Mouse (Mus musculus) neural tube, embryonic 14.5 days (tissue): ENCODE results near the gene Idua. TPM values are rescaled to one million over a fixed set of nuclear protein-coding genes. Genes with fewer than 3 reads are reported as not detected.

Experiments
- ATAC-seq: fragments of 200-750 bp; cut with Nextera tagmentation; 2 replicates; pipeline ENCODE4 v1.8.0; 2017; ENCODE audit warnings: low read depth, mild to moderate bottlenecking, moderate TSS enrichment, moderate library complexity
- H3K27ac ChIP-seq: fragments of 300-500 bp; sonication (generic); 2 replicates; pipeline ENCODE4 v1.5.1; 2014; ENCODE audit warnings: low read depth, mild to moderate bottlenecking, control low read depth, low read length, moderate library complexity, mixed read lengths
- H3K27me3 ChIP-seq: fragments of 300-500 bp; sonication (generic); 2 replicates; pipeline ENCODE4 v1.6.1; 2014; ENCODE audit warnings: low read length; ENCODE audit not compliant: control insufficient read depth, insufficient read depth
- H3K36me3 ChIP-seq: fragments of 300-500 bp; sonication (generic); 2 replicates; pipeline ENCODE4 v1.6.1; 2014; ENCODE audit warnings: low read length, mixed read lengths; ENCODE audit not compliant: control insufficient read depth, insufficient read depth
- H3K4me1 ChIP-seq: fragments of 300-500 bp; sonication (generic); 2 replicates; pipeline ENCODE4 v1.6.1; 2014; ENCODE audit warnings: low read length; ENCODE audit not compliant: control insufficient read depth, insufficient read depth
- H3K4me2 ChIP-seq: fragments of 300-500 bp; sonication (generic); 2 replicates; pipeline ENCODE4 v1.6.1; 2014; ENCODE audit warnings: mild to moderate bottlenecking, low read depth, low read length, control low read depth
- H3K4me3 ChIP-seq: fragments of 300-500 bp; sonication (generic); 2 replicates; pipeline ENCODE4 v1.5.1; 2014; ENCODE audit warnings: low read depth, low read length, control low read depth, mixed read lengths
- H3K9ac ChIP-seq: fragments of 300-500 bp; sonication (generic); replicated peaks from 2 replicates; pipeline ENCODE4 v1.6.1; 2014; ENCODE audit warnings: low read depth, mild to moderate bottlenecking, control low read depth, low read length, mixed read lengths
- H3K9me3 ChIP-seq: fragments of 300-500 bp; sonication (generic); 2 replicates; pipeline ENCODE4 v1.6.1; 2016; ENCODE audit warnings: low read length; ENCODE audit not compliant: control insufficient read depth
- WGBS: fragments of 180-500 bp; shearing (Covaris S2); extraction: QIAGEN DNeasy Blood & Tissue Kit; methylation state at CpG from one replicate; pipeline ENCODE4 v1.1.7; 2014; 5-methylcytosine and 5-hydroxymethylcytosine counted together
- polyA plus RNA-seq: library from polyadenylated mRNA; unstranded; fragments of >200 nt; fragmentation: Nextera tagmentation; extraction: Ambion mirVana; gene quantifications from 2 replicates; pipeline ENCODE4 v1.2.1, GENCODE M21; 2014

Idua gene
- polyA plus RNA-seq, 1 experiment from 2014 or later: 12.2 TPM

GRCm38 (mm10) chr5:108675251-108675816, 15.2 kb downstream of the Idua start, which contains the start of gene Slc26a1:
Slc26a1 (minus strand) TSS chr5:108675569.
- Histone ChIP-seq H3K9ac (no peak within 1 kb of the TSS), H3K27me3 (no peaks in the 10 kb centered on the region), H3K27ac (no peak within 1 kb of the TSS), H3K4me2 (no peak within 1 kb of the TSS), H3K36me3 (no peaks in the 10 kb centered on the region; the same call in 1 of the 2 replicates), H3K4me3 (no peak within 1 kb of the TSS), H3K4me1 (peaks cover 3% of the 10 kb centered on the region; the same call in 1 of the 2 replicates), H3K9me3 (no peaks in the 10 kb centered on the region)
- ATAC-seq: no peak
- WGBS: 84% methylated on average over 9 of the region's 9 CpGs

GRCm38 (mm10) chr5:108676772-108677498, 16.8 kb downstream of the Idua start:
- Histone ChIP-seq H3K9me3 (no peaks in the 10 kb centered on the region), H3K27ac (peak overlapping the region; percentile 72), H3K4me3 (peak overlapping the region; percentile 23), H3K4me2 (peak overlapping the region; percentile 46), H3K27me3 (no peaks in the 10 kb centered on the region), H3K36me3 (no peaks in the 10 kb centered on the region; the same call in 1 of the 2 replicates), H3K4me1 (peaks cover 3% of the 10 kb centered on the region; the same call in 1 of the 2 replicates), H3K9ac (peak overlapping the region; percentile 35)
- WGBS: 11% methylated on average over 5 of the region's 5 CpGs
- peak; percentile 68 for ATAC-seq

GRCm38 (mm10) chr5:108677605-108678295, 17.6 kb downstream of the Idua start:
- Histone ChIP-seq H3K4me3 (peak overlapping the region; percentile 23), H3K4me1 (peaks cover 3% of the 10 kb centered on the region; the same call in 1 of the 2 replicates), H3K36me3 (no peaks in the 10 kb centered on the region), H3K9ac (peak overlapping the region; percentile 35), H3K27ac (peak overlapping the region; percentile 72), H3K9me3 (no peaks in the 10 kb centered on the region), H3K27me3 (no peaks in the 10 kb centered on the region), H3K4me2 (peak overlapping the region; percentile 46)
- ATAC-seq: peak; percentile 92
- WGBS: 4% methylated on average over 25 of the region's 25 CpGs

GRCm38 (mm10) chr5:108678296-108678854, 18.2 kb downstream of the Idua start:
- Histone ChIP-seq H3K4me2 (no peak overlapping the region), H3K9ac (no peak overlapping the region), H3K4me1 (peaks cover 3% of the 10 kb centered on the region; the same call in 1 of the 2 replicates), H3K4me3 (no peak overlapping the region), H3K27me3 (no peaks in the 10 kb centered on the region), H3K36me3 (no peaks in the 10 kb centered on the region), H3K27ac (no peak overlapping the region), H3K9me3 (no peaks in the 10 kb centered on the region)
- WGBS: 90% methylated on average over 6 of the region's 6 CpGs
- ATAC-seq: no peak

GRCm38 (mm10) chr5:108679909-108680308, 19.8 kb downstream of the Idua start:
- no peak overlapping the region for H3K27ac ChIP-seq
- peaks cover 3% of the 10 kb centered on the region; the same call in 1 of the 2 replicates for H3K4me1 ChIP-seq
- 64% methylated on average over 3 of the region's 3 CpGs for WGBS
- no peaks in the 10 kb centered on the region for H3K36me3 ChIP-seq
- ATAC-seq: no peak
- H3K4me2 ChIP-seq: no peak overlapping the region
- H3K4me3 ChIP-seq: no peak overlapping the region
- H3K9me3 ChIP-seq: no peaks in the 10 kb centered on the region
- no peak overlapping the region for H3K9ac ChIP-seq
- H3K27me3 ChIP-seq: no peaks in the 10 kb centered on the region

- Histone ChIP-seq H3K27me3 (no peaks in the 10 kb centered on the region), H3K4me1 (peaks cover 3% of the 10 kb centered on the region; the same call in 1 of the 2 replicates), H3K4me3 (no peak overlapping the region), H3K4me2 (no peak overlapping the region), H3K27ac (no peak overlapping the region), H3K36me3 (no peaks in the 10 kb centered on the region), H3K9ac (no peak overlapping the region), H3K9me3 (no peaks in the 10 kb centered on the region)
- WGBS: 90% methylated on average over 6 of the region's 6 CpGs
- ATAC-seq: no peak
Observed at GRCm38 (mm10) chr5:108680871-108681270, 20.7 kb downstream of the Idua start.

GRCm38 (mm10) chr5:108689091-108689490, 29.0 kb downstream of the Idua start:
- ATAC-seq: no peak

GRCm38 (mm10) chr5:108691152-108691551, 31.0 kb downstream of the Idua start:
- Histone ChIP-seq H3K4me3 (no peak overlapping the region), H3K4me2 (no peak overlapping the region), H3K27me3 (peaks cover 6% of the 10 kb centered on the region; the same call in 1 of the 2 replicates), H3K36me3 (no peaks in the 10 kb centered on the region), H3K27ac (no peak overlapping the region), H3K4me1 (0 out of 2 replicates have a peak, but pooled peaks cover 4% of the 10 kb centered on the region), H3K9me3 (no peaks in the 10 kb centered on the region), H3K9ac (no peak overlapping the region)
- 79% methylated on average over 4 of the region's 4 CpGs for WGBS
- ATAC-seq: no peak

More at GRCm38 (mm10) chr5:108689091-108689490, 29.0 kb downstream of the Idua start:
- Histone ChIP-seq H3K4me3 (no peak overlapping the region), H3K27ac (no peak overlapping the region), H3K9ac (no peak overlapping the region), H3K4me2 (no peak overlapping the region), H3K27me3 (peaks cover 6% of the 10 kb centered on the region; the same call in 1 of the 2 replicates), H3K9me3 (no peaks in the 10 kb centered on the region), H3K4me1 (no peaks in the 10 kb centered on the region), H3K36me3 (no peaks in the 10 kb centered on the region)
- 59% methylated on average over 5 of the region's 5 CpGs for WGBS
